Mouse (Mus musculus) hematopoietic stem cell, adult 5-6 weeks (primary cell): ENCODE results near the gene Gm10570. TPM values are rescaled to one million over a fixed set of nuclear protein-coding genes. Genes with fewer than 3 reads are reported as not detected.

Source experiments
- ATAC-seq, 2 experiments: fragments of 125-278 bp in 1 of 2; replicated peaks in 1 of 2; 2 replicates each; pipeline ENCODE4 v1.8.0; 2016 to 2017; ENCODE audit warnings: inconsistent platforms in 2 of 2, mild to moderate bottlenecking in 2 of 2, moderate number of reproducible peaks in 2 of 2, low read depth in 1 of 2, moderate TSS enrichment in 1 of 2; ENCODE audit not compliant: low FRiP score in 2 of 2, poor library complexity in 2 of 2, severe bottlenecking in 2 of 2, insufficient read depth in 1 of 2, low TSS enrichment in 1 of 2
- total RNA-seq: library from RNA; stranded (forward); fragments of 172-1452, 232-1000 nt; gene quantifications from 2 replicates; pipeline ENCODE4 v1.2.3, GENCODE M21; 2017

Gene Gm10570
- total RNA-seq, 1 experiment from 2014 or later, result not detected

- ATAC-seq, result no peak
Measured at GRCm38 (mm10) chr4:130312526-130312925, 4.1 kb upstream of the Gm10570 start.

DNA sequence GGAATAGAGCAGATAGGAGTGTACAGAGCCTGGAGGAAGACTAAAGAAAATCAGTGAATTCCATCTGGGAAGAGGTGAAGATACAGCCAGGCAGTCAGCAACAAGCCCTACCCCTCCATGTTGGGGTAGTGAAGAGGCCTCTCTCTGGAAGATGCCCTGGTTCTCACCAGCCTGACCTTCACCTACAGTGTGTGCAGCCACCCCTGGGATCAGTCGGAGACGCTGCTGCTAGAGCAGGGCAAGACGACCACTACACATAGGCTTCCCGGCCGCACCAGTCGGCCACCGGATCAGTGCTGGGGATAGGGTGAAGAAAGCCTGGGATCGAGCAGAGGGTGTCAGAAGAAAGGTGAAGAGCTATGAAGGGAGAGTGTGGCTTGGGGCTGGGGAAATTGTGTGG lies 780 bp upstream of the Gm10570 start:
- ATAC-seq, result no peak

GRCm38 (mm10) chr4:130307851-130308230 lies 633 bp downstream of the Gm10570 start:
- peak; percentile 59 to 60; a peak in 3 of 4 replicates for ATAC-seq

DNA sequence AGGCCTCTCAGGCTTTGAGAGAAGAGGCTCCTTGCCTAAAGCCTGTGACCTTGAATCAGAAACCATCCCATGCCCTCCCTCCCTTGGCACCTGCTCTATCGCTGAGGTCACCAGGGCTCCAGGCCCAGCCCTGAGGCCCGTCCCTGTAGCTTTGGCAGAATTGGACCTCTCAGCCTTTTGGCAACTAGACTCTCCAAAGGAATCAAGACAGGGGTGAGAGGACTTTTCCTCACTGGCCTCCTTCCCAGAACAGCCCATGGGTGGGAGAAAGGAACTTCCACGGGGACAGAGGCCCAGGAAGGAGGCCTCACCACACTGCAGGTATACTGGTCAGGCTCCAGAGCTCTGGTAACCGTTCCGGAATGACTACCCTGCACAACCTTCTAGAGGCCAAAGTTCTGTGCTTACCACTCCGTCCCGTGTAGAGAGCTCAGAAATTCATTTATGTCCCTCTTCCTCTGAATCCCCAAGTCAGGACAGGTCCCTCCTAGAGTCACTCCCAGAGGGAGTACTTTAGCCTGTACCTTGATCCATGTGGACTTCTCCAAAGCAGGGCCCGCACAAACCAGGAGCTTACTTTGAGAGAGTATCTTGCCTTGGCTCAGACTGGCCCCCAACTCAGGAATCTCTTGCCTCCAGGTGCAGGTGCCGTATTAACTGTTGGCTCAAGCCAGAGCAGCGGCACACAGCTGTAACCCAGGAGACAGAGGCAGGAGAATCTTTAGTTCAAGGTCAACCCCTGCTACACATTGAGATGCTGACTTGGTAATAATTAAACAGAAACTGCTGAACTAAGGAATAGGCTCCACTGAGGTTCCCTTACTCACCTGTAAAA lies 1.5 kb downstream of the Gm10570 start:
- no peak for ATAC-seq

DNA sequence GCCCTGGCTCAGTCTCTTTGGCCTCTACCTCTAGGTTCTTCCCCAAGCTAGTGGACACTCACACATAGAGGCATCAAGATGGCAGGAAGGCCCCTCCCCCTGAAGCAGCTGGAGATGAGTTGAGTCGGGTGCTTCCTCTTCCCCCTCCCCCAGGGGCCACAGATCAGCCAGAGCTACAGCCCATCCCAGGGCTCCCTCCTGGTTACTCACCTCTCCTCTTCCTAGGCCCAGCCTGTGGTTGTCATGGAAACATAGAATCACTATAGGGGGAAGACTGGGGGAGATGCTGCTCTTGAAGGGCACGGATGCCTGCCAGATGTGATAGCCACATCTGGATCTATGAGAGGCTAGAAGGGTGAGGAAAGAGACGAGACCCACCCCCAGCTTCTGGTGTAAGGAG lies 3.7 kb downstream of the Gm10570 start:
- no peak for ATAC-seq

DNA sequence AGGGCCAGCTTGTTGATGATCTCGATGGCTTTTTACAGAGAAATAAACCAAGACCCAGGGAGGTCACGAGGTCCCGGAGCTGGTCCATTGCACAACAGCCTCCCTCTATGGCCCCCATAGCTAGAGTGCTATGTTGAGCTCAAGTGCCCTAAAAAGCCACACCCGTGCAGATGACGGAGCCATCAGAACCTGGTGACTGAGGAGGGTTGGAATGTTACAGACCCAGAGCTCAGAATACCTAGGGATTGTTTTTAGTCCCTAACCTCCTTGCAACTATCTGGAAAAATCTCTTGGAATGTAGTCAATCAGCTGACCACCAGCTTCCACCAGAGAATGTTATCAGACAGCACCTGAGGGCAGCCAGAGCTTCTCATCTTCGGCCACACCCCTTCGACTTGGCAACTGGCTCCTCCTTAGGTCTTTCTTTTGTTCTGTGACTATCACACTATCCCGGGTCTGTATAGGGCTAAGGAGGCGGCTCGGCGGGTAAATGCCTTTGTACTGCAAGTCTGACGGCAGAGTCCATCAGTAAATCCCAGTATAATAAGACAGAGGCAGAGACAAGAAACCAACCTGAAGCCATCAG lies 6.1 kb downstream of the Gm10570 start:
- ATAC-seq, result no peak

DNA sequence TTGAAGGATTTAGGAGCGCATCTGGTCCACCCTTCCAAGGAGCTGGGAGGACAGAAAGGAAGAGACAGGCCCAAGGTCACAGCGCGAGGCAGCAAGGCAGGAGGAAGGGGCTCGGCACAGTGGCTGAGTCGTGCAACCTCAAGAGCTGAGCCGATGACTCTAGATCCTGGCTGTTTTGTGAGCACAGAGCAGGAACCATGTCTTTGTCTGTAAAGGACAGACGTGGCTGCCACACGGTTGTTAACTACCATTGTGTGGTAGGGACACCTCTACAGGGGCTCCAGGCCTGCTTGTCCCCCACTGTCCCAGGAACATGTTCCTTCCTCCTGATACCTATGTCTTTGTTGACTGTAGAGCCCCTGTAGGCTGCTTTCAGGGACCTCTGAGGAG lies 8.8 kb downstream of the Gm10570 start:
- no peak for ATAC-seq

DNA sequence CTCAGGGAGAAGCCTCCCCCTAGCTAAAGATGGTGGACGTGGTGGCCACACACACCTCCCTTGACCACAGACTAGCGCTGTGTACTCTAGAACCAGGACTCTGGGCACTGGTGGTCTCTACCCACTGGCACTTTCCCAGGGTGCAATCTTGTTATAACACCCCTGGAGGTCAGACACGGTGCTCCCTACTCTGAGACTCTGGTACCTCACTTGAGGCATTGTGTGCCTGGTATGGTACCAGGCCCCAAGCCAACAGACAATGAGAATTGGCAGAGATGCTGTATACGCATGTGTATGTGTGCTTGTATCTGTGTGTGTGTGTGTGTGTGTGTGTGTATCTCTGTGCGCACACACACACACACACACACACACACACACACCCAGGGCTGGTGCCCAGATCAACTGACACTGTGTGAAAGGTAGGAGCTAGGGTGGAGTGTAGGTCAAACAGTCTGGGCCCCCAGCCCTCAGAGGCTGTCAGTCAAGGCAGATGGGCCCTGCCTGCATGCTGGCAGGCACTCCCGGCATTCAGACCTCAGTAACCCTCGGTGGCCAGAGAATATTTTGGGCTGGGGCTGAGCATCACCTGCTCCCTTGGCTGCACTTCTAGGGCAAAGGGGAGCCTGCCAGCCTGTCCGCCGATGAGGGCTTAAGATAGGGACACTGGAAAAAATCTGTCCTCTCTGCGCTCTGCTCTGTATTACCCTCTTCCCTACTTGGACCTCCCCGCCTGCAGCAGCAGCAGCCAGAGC lies 9.4 kb downstream of the Gm10570 start:
- ATAC-seq, result no peak

GRCm38 (mm10) chr4:130297123-130297529 lies 11.3 kb downstream of the Gm10570 start:
- peak; percentile 40 to 52; a peak in 1 of 4 replicates for ATAC-seq

DNA sequence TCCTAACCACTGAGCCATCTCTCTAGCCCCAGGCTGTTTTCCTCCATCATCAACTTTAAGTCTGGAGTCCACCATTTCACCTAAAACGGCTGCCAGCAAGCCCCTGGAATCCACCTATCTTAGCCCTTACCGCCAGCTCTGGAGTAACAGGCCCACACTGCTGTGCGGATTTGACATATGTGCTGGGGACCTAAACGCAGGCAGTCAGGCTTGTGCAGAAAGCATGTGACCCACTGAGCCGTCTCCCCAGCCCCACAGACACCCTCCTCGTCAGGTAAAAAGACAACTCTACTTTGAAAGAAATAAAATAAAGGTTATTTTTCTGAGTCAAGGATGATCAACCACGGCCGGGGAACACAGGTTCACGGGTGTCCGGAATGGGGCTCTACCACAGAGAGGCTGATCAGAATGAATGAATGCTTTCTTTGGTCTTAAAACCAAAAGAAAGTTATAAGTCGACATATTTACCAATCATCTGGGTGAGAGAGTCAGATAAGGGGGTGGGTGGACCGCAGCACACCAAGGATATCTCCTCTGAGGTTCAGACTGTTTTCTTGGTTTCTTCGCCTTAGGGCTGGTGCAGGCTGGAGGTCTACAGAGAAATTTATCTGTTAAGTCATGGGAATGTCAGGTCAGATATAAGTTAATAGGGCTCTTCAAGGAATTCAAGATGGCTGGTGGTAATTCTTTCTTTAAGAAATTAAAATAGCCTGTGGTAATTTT lies 12.1 kb downstream of the Gm10570 start:
- no peak for ATAC-seq

- ATAC-seq, result no peak; a peak in 1 of 4 replicates
Measured at GRCm38 (mm10) chr4:130295047-130295745, 13.3 kb downstream of the Gm10570 start.

DNA sequence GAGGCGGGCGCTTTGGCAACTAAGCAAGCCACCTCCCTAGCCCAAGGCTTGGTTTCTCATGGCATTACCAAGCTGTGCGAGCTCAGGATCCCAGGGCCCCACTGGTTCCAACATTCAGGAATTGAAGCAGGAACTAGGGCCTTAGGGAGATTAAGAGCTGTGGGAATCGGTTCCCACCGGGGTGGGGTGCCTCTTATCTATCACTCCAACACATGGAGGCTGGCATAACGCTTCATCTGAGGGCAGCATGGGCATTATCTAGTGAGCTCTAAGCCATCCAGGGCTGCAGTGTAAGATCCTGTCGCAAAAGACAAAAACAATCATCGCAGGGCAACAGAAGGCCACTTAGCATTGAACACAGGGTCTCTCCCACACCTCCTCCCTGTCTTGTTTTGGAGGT lies 14.0 kb downstream of the Gm10570 start:
- ATAC-seq, result no peak

DNA sequence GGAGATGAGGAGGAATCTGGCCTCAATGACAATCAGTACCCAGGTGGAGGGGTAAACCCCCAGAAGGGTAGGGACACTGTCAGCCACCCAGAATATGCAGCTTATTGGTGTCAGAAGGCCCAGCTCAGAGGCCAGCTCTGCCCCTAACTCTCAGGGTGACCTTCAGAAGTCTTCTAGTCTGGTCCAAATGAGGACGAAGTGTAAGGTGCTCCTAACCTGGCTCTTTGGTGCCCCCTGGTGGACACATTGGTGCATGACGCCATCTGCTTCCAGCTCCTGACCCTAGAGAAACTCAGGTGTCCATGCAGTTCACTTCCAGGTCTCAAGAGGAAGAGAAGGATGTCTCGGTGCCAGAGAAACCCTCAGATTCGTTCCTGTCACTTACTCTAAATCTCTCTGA lies 16.2 kb downstream of the Gm10570 start:
- ATAC-seq, result peak; percentile 74 to 78; a peak in 3 of 4 replicates

DNA sequence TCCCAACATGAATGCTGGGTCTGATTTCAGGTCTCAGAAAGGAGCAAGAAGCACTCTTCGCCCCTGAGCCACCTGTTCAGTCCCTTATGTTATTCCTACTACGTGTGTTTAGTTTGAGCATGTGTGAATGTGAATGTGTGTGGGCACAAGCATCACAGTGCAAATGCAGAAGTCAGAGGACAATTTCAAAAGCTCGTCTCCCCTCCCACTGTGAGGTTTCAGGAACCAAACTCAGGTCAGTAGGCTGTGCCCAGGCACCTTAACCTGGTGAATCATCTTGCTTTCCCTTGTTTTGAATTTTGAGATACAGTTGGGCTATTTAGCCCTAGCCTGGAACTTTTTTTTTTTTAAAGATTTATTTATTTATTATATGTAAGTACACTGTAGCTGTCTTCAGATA lies 18.6 kb downstream of the Gm10570 start:
- no peak for ATAC-seq

GRCm38 (mm10) chr4:130286531-130286930 lies 21.9 kb downstream of the Gm10570 start:
- no peak for ATAC-seq

DNA sequence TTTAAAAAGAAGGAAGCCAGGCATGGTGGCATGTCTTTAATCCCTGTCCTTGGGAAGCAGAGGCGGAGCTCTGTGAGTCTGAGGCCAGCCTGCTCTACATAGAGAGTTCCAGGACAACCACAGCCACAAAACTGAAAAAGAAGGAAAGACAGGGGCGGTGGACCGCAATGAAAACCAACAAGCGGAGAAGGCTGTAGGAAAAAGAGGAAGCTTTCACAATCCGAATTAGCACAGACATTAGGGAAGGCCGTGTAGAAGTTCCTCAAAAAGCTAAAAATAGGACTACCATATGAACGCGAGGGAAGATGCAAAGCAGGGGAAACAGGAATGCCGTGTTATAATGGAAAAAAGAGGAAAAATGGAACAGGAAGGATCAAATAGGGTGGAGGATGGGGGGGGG lies 24.6 kb downstream of the Gm10570 start:
- ATAC-seq, result peak; percentile 27 to 63; a peak in 3 of 4 replicates

- no peak for ATAC-seq
Measured at GRCm38 (mm10) chr4:130282856-130283255, 25.6 kb downstream of the Gm10570 start.
